14 mouse cellular contexts compared by ENCODE assay signal in the genomic region with DNA sequence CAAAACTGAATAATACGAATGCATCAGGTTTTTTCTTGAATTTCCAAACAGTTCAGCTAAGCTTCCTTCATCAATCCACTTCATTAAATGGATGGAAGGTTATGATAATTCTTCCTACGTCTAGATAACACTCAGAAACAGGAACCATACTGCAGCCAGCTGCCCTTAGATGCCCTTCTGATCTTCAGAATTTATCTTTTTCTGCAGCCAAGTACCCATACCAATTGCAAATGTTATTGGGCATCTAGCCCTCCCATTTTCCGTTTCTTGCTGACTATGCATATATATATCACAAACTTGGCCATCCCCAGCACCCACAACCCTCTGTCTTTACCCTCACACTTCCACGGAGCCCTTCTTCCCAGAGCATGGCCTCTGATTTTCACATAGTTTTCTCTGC.
"Had no signal": no experiment of that assay in that cellular context is flagged by ENCODE, and none has a peak within 500 bp of the region (broad histone marks: within the 10 kb centered on the region; RNA-seq: fewer than 3 reads in every experiment).

No protein-coding gene starts in this region.

- H3K27ac ChIP-seq: limb, embryonic 15.5 days; neural tube, embryonic 12.5 days; stomach, embryonic 15.5 days had no signal

- H3K36me3 ChIP-seq: limb, embryonic 15.5 days; neural tube, embryonic 12.5 days; stomach, embryonic 15.5 days had no signal

- DNase-seq: kidney, adult 18-20 months; kidney, postnatal 10 days; kidney, postnatal 4 days; lung, embryonic 14.5 days; lung, postnatal 10 days; lung, postnatal 4 days; midbrain, embryonic 14.5 days; retina, postnatal 1 day; right cerebral cortex, postnatal 14 days; thymus, adult 2 months; thymus, postnatal 25 days had no signal

- H3K4me1 ChIP-seq: limb, embryonic 15.5 days; neural tube, embryonic 12.5 days; stomach, embryonic 15.5 days had no signal

- H3K4me3 ChIP-seq: limb, embryonic 15.5 days; neural tube, embryonic 12.5 days; stomach, embryonic 15.5 days had no signal

- H3K27me3 ChIP-seq: limb, embryonic 15.5 days; neural tube, embryonic 12.5 days; stomach, embryonic 15.5 days had no signal

- H3K4me2 ChIP-seq: limb, embryonic 15.5 days; lung, embryonic 14.5 days; neural tube, embryonic 12.5 days; stomach, embryonic 15.5 days had no signal

- H3K9me3 ChIP-seq: limb, embryonic 15.5 days; neural tube, embryonic 12.5 days; stomach, embryonic 15.5 days had no signal

- H3K9ac ChIP-seq: limb, embryonic 15.5 days; lung, embryonic 14.5 days; neural tube, embryonic 12.5 days; stomach, embryonic 15.5 days had no signal
